Mouse (Mus musculus) liver, adult (tissue): ENCODE measurements around the gene Atp6v1fnb.

Experiments used
- GATA4 ChIP-seq: IDR thresholded peaks from 2 replicates; pipeline ENCODE4 v1.6.1; 2014; ENCODE audit warnings: mild to moderate bottlenecking, low read length; ENCODE audit not compliant: insufficient replicate concordance

Atp6v1fnb gene

GRCm38 (mm10) chr6:29439789-29440188 lies 31.4 kb upstream of the Atp6v1fnb start:
- no peak for TF ChIP-seq GATA4

GRCm38 (mm10) chr6:29444773-29445172 lies 26.5 kb upstream of the Atp6v1fnb start:
- no peak for TF ChIP-seq GATA4

DNA sequence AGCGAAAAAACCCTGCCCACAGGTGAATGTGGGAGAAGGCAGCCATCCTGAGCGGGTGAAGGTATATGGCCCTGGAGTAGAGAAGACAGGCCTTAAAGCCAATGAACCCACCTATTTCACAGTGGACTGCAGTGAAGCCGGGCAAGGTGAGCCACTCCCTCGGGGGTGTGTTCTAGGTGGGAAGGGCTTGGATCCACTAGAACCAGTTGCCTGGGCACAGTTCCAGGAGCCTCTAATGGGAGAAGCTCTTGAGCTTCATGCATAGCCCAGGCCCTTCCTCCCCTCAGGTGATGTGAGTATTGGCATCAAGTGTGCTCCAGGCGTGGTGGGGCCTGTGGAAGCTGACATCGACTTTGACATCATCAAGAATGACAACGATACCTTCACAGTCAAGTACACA lies 25.9 kb upstream of the Atp6v1fnb start:
- no peak for TF ChIP-seq GATA4

DNA sequence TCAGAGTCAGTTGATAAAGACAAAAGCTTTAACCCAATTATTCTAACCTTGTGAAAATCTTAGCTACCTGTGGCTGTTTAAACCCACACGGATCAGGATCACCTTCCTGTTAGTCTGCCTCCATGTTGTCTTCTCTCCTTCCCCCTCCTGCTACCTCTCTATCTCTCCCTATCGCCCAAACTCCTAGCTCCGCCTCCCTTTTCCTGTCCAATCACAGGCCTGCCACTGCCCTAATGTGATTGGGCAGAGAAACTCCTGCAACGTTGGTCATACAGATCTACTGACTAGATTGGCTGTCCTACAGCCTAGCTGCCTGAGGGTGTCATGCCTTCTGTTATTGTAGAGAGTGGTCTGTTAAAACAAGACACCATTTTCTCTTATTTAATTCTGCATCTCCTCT lies 21.4 kb upstream of the Atp6v1fnb start:
- TF ChIP-seq GATA4, result no peak

DNA sequence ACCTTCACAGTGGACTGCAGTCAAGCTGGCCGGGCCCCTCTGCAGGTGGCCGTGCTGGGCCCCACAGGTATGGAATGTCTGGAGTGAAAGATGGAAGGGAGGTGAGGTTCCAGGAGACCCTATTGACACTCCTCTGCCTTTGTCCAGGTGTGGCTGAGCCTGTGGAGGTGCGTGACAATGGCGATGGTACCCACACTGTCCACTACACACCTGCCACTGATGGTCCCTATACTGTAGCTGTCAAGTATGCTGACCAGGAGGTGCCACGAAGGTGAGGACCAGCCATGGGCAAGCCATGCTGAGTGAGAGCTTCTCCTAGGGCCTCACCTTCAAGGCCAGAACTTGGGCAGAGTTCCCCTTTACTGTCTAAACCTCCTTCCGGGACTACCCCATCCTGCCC lies 20.6 kb upstream of the Atp6v1fnb start:
- no peak for TF ChIP-seq GATA4

- TF ChIP-seq GATA4, result no peak
Measured at GRCm38 (mm10) chr6:29461502-29461901, 9.7 kb upstream of the Atp6v1fnb start.

DNA sequence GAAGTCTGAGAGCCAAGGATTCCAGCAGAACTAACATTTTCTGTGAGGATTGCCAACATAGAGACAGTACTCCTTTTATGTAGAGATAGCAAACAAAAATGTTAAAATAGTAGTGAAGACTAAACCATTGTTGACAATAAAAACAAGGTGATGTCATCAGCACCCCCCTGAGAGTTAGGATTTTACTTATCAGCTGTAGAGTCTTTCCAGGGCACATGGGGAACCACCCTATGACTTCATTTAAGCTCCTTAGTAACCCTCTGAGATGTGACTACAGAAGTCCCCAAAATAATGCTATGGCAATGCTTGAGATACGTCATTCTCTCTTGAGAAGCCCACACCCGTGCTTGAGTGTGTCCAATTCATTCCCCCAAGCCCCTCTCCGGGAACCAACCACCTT lies 7.8 kb upstream of the Atp6v1fnb start:
- no peak for TF ChIP-seq GATA4

- peak; percentile 30; the same call in 1 of the 2 replicates for TF ChIP-seq GATA4
Measured at GRCm38 (mm10) chr6:29467583-29468354, 3.5 kb upstream of the Atp6v1fnb start, which contains the start of gene Atp6v1f. TSS of gene Atp6v1f (plus strand) at chr6:29467718.

DNA sequence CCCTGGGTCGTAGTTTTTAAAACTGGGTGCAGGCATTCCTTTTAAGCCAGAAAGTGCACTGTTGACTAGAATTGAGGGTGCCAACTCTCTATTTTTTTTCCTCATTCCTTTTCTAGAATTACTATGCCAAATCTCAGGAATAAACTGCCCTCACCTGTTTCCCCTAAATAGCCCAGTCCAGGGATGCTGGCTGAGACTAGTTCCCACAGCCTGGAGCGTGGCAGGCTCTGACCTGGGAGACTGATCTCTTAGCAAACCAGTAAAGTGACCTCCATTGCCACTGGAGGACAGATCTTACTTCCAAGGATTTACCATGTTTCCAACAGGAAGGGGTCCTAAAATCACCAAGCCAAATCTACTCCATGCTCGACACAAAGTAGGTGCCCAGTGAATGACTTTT lies 2.4 kb upstream of the Atp6v1fnb start:
- no peak for TF ChIP-seq GATA4

DNA sequence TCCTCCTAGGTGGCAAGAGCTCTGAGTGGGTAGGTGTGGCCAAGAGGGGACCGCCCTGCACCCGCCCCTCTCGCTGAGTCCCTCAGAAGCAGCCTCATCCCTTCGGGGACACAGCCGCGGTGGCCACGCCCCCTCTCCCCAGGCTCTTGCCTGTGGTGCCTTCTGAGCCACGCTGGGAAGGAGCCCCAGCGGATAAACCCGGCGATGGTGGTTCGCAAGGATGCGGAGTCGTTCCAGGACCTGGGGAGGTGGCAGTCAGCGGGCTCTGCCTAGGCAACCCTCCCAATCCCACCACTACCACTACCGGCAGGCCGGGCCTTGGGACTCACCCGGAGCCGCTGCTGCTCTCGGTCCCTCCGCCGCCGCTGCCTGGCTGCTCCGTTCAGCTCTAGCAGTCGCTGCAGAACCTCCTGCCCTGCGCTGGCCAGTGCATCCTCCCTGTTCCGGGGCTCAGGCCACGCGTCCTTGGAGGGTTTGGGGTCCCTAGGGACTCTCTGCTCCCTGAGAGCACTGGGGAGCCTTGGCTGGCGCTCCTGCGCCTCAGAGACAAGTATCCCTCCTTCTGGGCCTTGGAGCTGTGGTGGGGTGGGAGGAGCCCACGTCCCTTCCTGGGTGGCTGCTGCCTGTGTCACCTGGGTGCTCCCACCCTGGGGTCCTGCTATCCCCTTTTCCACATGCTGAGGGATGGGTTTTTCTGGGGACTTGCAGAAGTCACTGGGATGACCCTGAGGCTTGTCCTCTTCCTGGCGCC lies 2.9 kb downstream of the Atp6v1fnb start:
- TF ChIP-seq GATA4, result no peak

DNA sequence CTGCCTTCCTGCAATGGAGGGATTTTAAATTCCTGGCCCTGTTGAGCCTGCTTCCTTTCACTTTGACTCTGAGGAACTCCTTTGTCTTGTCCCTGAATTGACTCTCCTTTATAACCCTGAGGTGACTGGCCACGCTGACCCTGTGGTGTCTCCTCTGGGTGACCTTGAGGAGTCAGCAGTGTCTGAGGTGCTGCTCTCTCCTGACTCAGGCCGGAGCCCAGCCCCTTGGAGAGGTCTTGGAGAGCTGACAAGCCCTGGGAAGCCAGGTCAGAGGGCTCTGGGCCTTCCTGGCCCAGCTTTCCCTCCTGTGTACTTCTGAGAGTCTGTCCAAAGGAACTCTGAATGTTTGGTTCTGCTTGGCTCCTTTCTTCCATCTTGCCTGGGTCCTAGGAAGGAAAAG lies 3.5 kb downstream of the Atp6v1fnb start:
- TF ChIP-seq GATA4, result no peak

GRCm38 (mm10) chr6:29482691-29483090 lies 11.5 kb downstream of the Atp6v1fnb start:
- TF ChIP-seq GATA4, result no peak

DNA sequence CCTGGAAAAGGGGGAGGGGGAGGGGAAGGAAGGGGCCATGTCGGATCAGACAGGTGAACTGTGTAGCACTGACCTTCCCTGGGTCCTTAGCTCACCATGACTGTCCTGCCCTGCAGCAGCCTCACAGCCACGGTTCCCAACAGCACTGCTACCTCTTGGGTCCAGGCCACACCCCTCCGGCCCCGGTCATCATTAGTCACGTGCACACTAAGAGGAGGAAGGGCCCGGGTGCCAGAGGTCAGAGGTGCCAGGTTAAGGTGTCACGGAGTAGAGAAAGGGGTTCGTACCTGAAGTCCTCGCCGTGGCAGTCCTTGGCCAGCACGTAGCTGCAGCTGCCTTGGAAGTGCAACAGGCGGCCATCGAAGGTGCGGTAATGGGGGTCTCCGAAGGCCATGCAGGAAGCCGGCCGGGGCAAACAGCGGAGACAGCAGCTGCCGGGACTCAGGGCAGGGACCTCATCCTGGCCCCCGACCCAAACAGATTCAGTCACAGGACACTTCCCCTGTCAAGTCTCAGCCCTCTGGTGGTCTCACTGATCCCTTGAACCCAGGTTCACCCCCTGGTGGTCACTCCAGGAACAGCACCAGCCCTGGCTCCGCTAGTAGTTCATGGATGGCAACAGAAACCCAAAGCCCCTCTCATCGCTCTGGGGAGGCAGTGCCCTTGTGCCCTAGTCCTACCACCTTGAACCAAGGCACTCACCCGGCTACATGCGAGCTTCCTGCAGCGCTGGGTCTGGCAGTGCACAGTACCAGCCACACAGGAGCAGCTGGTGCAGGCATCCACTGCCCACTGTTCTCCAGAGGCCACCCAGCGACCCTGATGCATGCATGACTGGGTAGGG lies 13.7 kb downstream of the Atp6v1fnb start:
- no peak for TF ChIP-seq GATA4

DNA sequence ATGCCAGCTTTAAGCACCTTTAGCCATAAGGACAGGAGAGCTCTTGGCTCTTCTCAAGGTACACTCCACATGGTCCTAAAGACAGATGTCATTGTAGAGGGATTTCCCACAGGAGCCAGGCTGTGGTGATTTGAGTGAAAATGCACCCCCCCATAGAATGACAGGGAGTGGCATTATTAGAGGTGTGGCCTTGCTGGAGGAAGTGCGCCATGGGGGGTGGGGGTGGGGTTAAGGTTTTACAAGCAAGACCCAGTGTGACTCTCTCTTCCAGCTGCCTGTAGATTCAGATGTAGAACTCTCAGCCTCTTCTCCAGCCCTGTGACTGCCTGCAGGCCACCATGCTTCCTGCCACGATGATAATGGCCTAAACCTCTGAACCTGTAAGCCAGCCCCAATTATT lies 14.7 kb downstream of the Atp6v1fnb start:
- TF ChIP-seq GATA4, result no peak

DNA sequence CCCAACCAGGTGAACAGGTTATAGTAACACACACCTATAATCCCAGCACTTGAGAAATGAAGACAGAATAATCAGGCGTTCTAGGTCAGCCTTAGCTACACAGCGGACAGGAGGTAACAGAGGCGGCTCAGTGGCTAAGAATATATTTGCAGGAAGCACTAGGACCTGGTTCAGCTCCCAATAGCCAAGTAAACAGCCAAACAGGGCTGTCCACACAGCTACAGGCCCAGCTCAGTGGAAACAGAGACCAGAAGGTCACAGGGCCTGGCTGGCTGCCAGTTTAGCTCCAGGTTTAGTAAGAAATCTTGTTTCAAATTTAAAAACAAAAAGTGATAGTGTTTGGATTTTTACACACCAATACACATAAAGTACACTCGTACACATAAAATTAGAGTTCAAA lies 22.9 kb downstream of the Atp6v1fnb start:
- no peak for TF ChIP-seq GATA4
